Comparison of ENCODE assay signal across 8 mouse cellular contexts in genomic region chr4:132807771-132808641, GRCm38 (mm10). TPM values are rescaled to one million over a fixed set of nuclear protein-coding genes. Genes with fewer than 3 reads are reported as not detected.
DNase-seq lines count a peak whose midpoint lies in the region; ATAC-seq and TF ChIP-seq lines count a peak whose summit lies in the region.

No protein-coding gene starts in this region.

- no peak for TF ChIP-seq CTCF in heart, postnatal 0 days (IDR thresholded peaks at IDR 0.05; ENCODE audit: low read depth)
- no peak for TF ChIP-seq CTCF in cerebellum, adult 2 months (IDR thresholded peaks at IDR 0.05; ENCODE audit: borderline replicate concordance, insufficient read depth, low read depth, low read length)

- H3K4me1 ChIP-seq in ES-E14 (ENCODE audit: control insufficient read depth in 2 of 2, insufficient read depth in 2 of 2, low read length in 2 of 2, poor library complexity in 1 of 2): peaks cover 2 to 6% of the 10 kb centered on the region in 2 experiments; a peak in 1 of 4 replicates
- H3K4me1 ChIP-seq in heart, postnatal 0 days (ENCODE audit: control insufficient read depth, insufficient read depth): no peaks in the 10 kb centered on the region; the same call in 1 of the 2 replicates
- no peaks in the 10 kb centered on the region for H3K4me1 ChIP-seq in cerebellum, adult 2 months (ENCODE audit: control insufficient read depth, insufficient read depth, low read length)

- no peak for TF ChIP-seq POLR2A in cerebellum, adult 2 months (IDR thresholded peaks at IDR 0.05; ENCODE audit: borderline replicate concordance, insufficient read depth, low read length)

- in situ Hi-C loops in ES-E14 (cut with MboI; ENCODE audit: low sequenced_read_pairs in 2 of 2, unreplicated experiment in 2 of 2): no loop called here

- TF ChIP-seq EP300 in heart, postnatal 0 days (IDR thresholded peaks at IDR 0.05; ENCODE audit: low read depth): no peak

- H3K9ac ChIP-seq in ES-E14 (ENCODE audit: insufficient read depth, low read depth, low read length, poor library complexity, severe bottlenecking): no peak overlapping the region
- H3K9ac ChIP-seq in heart, postnatal 0 days (replicated peaks; ENCODE audit: low read depth, low read length): no peak overlapping the region

- no peaks in the 10 kb centered on the region for H3K27me3 ChIP-seq in heart, postnatal 0 days (ENCODE audit: control insufficient read depth, insufficient read depth, low read length)
- no peaks in the 10 kb centered on the region for H3K27me3 ChIP-seq in cerebellum, adult 2 months (ENCODE audit: control insufficient read depth, insufficient read depth, low read length)

- no peak overlapping the region for H3K4me3 ChIP-seq in ES-E14 (ENCODE audit: insufficient read depth in 1 of 2, low read depth in 1 of 2, low read length in 2 of 2, poor library complexity in 1 of 2, severe bottlenecking in 1 of 2)
- H3K4me3 ChIP-seq in heart, postnatal 0 days (ENCODE audit: low read depth, low read length): no peak overlapping the region
- H3K4me3 ChIP-seq in cerebellum, adult 2 months (replicated peaks; ENCODE audit: insufficient read depth, low read depth, low read length): no peak overlapping the region

- no peak overlapping the region for H3K4me2 ChIP-seq in heart, postnatal 0 days (ENCODE audit: low read depth, low read length)

- 46% methylated on average over 5 of the region's 5 CpGs for WGBS in heart, postnatal 0 days
- 69% methylated on average over 5 of the region's 5 CpGs for WGBS in cerebellum, adult 2 months

- DNase-seq in 3134 (ENCODE audit: extremely low read depth, insufficient read length, low spot score): peak; percentile 16
- no peak for DNase-seq in ES-E14 (ENCODE audit: low read depth, low spot score)
- peak; percentile 50 for DNase-seq in heart, postnatal 0 days (ENCODE audit: low spot score)
- peak; percentile 51 for DNase-seq in lung, postnatal 36 days
- DNase-seq in cerebellum, postnatal 10 days: no peak
- no peak for DNase-seq in cerebellum, postnatal 4 days (ENCODE audit: low spot score in 2 of 2)
- no peak for DNase-seq in cerebellum, adult 2 months
- DNase-seq in retina, embryonic 14.5 days (ENCODE audit: low spot score): no peak

- H3K27ac ChIP-seq in ES-E14 (ENCODE audit: insufficient read depth, low read depth, low read length, poor library complexity, severe bottlenecking): no peak overlapping the region
- H3K27ac ChIP-seq in heart, postnatal 0 days (ENCODE audit: low read depth): peak overlapping the region; percentile 62
- H3K27ac ChIP-seq in cerebellum, adult 2 months (ENCODE audit: insufficient read depth, low read length): no peak overlapping the region

- no peaks in the 10 kb centered on the region for H3K36me3 ChIP-seq in ES-E14 (ENCODE audit: control insufficient read depth, insufficient read depth, low read length, poor library complexity, severe bottlenecking)
- no peaks in the 10 kb centered on the region for H3K36me3 ChIP-seq in heart, postnatal 0 days (replicated peaks; ENCODE audit: control insufficient read depth, insufficient read depth, low read length)

- ATAC-seq in heart, postnatal 0 days (ENCODE audit: insufficient read depth, low read depth): peak; percentile 64; the same call in 1 of the 2 replicates

- no peaks in the 10 kb centered on the region for H3K9me3 ChIP-seq in ES-E14 (ENCODE audit: control insufficient read depth, insufficient read depth, low read depth, low read length)
- H3K9me3 ChIP-seq in heart, postnatal 0 days (replicated peaks; ENCODE audit: control insufficient read depth, low read length): peaks cover 14% of the 10 kb centered on the region

TF ChIP-seq in ES-E14, 5 proteins besides CTCF, POLR2A, EP300 and RAD21:
- TF ChIP-seq ZNF384 (IDR thresholded peaks at IDR 0.05; ENCODE audit: low read depth, low read length) (0 out of 2 replicates have a peak, but pooled peaks have one; percentile 20), ZC3H11A (IDR thresholded peaks at IDR 0.05; ENCODE audit: borderline replicate concordance, low read depth, low read length) (no peak), HCFC1 (IDR thresholded peaks at IDR 0.05; ENCODE audit: borderline replicate concordance, insufficient read depth, low read length) (no peak), MAFK (IDR thresholded peaks at IDR 0.05; ENCODE audit: insufficient read depth, low read depth, low read length) (no peak)

RNA-seq across cellular contexts. Expression of gene Themis2, which starts 11.8 kb away (rescaled TPM):
- 1.1 and 1.3 TPM in 2 replicates for total RNA-seq in ES-E14 (2012; rRNA removed)
- 0.73 and 1.2 TPM in 2 replicates for total RNA-seq in heart, postnatal 0 days (2014; rRNA removed; ENCODE audit: low replicate concordance)
- polyA plus RNA-seq in heart, postnatal 0 days (2015; fragmentation: Nextera tagmentation; extraction: Ambion mirVana): 0.78 and 1.1 TPM in 2 replicates
- polyA plus RNA-seq in cerebellum, adult 2 months (2012; rRNA removed): 0.41 and 0.44 TPM in 2 replicates

RNA-seq across cellular contexts. Expression of gene Ppp1r8, which starts 35.0 kb away (rescaled TPM):
- 90.8 and 105 TPM in 2 replicates for total RNA-seq in ES-E14 (2012; rRNA removed)
- total RNA-seq in heart, postnatal 0 days (2014; rRNA removed; ENCODE audit: low replicate concordance): 36.6 and 46.2 TPM in 2 replicates
- 17.2 and 17.3 TPM in 2 replicates for polyA plus RNA-seq in heart, postnatal 0 days (2015; fragmentation: Nextera tagmentation; extraction: Ambion mirVana)
- 67.6 and 69.2 TPM in 2 replicates for polyA plus RNA-seq in cerebellum, adult 2 months (2012; rRNA removed)

RNA-seq across cellular contexts. Expression of gene Rpa2, which starts 39.9 kb away (rescaled TPM):
- 105 and 112 TPM in 2 replicates for total RNA-seq in ES-E14 (2012; rRNA removed)
- 26.1 and 56.1 TPM in 2 replicates for total RNA-seq in heart, postnatal 0 days (2014; rRNA removed; ENCODE audit: low replicate concordance)
- 32.0 and 35.0 TPM in 2 replicates for polyA plus RNA-seq in heart, postnatal 0 days (2015; fragmentation: Nextera tagmentation; extraction: Ambion mirVana)
- polyA plus RNA-seq in cerebellum, adult 2 months (2012; rRNA removed): 20.0 and 21.3 TPM in 2 replicates

RNA-seq across cellular contexts. Expression of gene Smpdl3b, which starts 51.0 kb away (rescaled TPM):
- total RNA-seq in ES-E14 (2012; rRNA removed): 28.9 and 40.2 TPM in 2 replicates
- total RNA-seq in heart, postnatal 0 days (2014; rRNA removed; ENCODE audit: low replicate concordance): 0.11 and 2.6 TPM in 2 replicates
- polyA plus RNA-seq in heart, postnatal 0 days (2015; fragmentation: Nextera tagmentation; extraction: Ambion mirVana): 1.7 TPM in 2 replicates
- polyA plus RNA-seq in cerebellum, adult 2 months (2012; rRNA removed): 1.6 and 1.9 TPM in 2 replicates

Comparison
In these comparisons a context has a peak if more than half of its experiments do, and no peak if none do; other contexts are left out.
1. DNase-seq: peak in 3134 (single experiment), heart, postnatal 0 days (single experiment) and lung, postnatal 36 days (single experiment); none in ES-E14 (single experiment), cerebellum, postnatal 10 days (0 of 2), cerebellum, postnatal 4 days (0 of 2), cerebellum, adult 2 months (0 of 2) and retina, embryonic 14.5 days (single experiment).